Mouse (Mus musculus): ENCODE data around the gene Ccl1. TPM values are rescaled to one million over a fixed set of nuclear protein-coding genes. Genes with fewer than 3 reads are reported as not detected.

Gene Ccl1
- total and polyA plus RNA-seq, 2 experiments from 2014 or later: 1.3 TPM; not detected in 1

GRCm38 (mm10) chr11:82226976-82227375, 78.5 kb downstream of the Ccl1 start:
- H3K9ac ChIP-seq (replicated peaks; ENCODE audit: low read length, poor library complexity, severe bottlenecking): no peak overlapping the region
- WGBS: 50% methylated on average over 9 of the region's 9 CpGs
- no peak for TF ChIP-seq CTCF (IDR thresholded peaks at IDR 0.05)
- no peaks in the 10 kb centered on the region for H3K9me3 ChIP-seq (ENCODE audit: low read length)
- no peak overlapping the region for H3K4me2 ChIP-seq (ENCODE audit: low read depth, low read length, poor library complexity, severe bottlenecking)
- H3K27ac ChIP-seq (ENCODE audit: low read depth, low read length): no peak overlapping the region
- H3K36me3 ChIP-seq (ENCODE audit: insufficient read depth, low read length): no peaks in the 10 kb centered on the region
- no peak for ATAC-seq (ENCODE audit: low FRiP score)
- no peak for DNase-seq (ENCODE audit: low spot score)
- no peaks in the 10 kb centered on the region for H3K4me1 ChIP-seq (ENCODE audit: insufficient read depth, low read length)
- no peak overlapping the region for H3K4me3 ChIP-seq (ENCODE audit: low read depth, low read length)
- no peaks in the 10 kb centered on the region for H3K27me3 ChIP-seq (ENCODE audit: insufficient read depth, low read length)

GRCm38 (mm10) chr11:82225936-82226335, 79.6 kb downstream of the Ccl1 start:
- H3K4me3 ChIP-seq (ENCODE audit: low read depth, low read length): no peak overlapping the region
- H3K9me3 ChIP-seq (ENCODE audit: low read length): no peaks in the 10 kb centered on the region
- no peak overlapping the region for H3K27ac ChIP-seq (ENCODE audit: low read depth, low read length)
- no peaks in the 10 kb centered on the region for H3K4me1 ChIP-seq (ENCODE audit: insufficient read depth, low read length)
- H3K36me3 ChIP-seq (ENCODE audit: insufficient read depth, low read length): no peaks in the 10 kb centered on the region
- DNase-seq (ENCODE audit: low spot score) (no peak), ATAC-seq (ENCODE audit: low FRiP score) (no peak)
- H3K27me3 ChIP-seq (ENCODE audit: insufficient read depth, low read length): no peaks in the 10 kb centered on the region
- no peak for TF ChIP-seq CTCF (IDR thresholded peaks at IDR 0.05)
- no peak overlapping the region for H3K9ac ChIP-seq (replicated peaks; ENCODE audit: low read length, poor library complexity, severe bottlenecking)
- WGBS: 31% methylated on average over 8 of the region's 8 CpGs
- no peak overlapping the region for H3K4me2 ChIP-seq (ENCODE audit: low read depth, low read length, poor library complexity, severe bottlenecking)

- no peak for ATAC-seq (ENCODE audit: low FRiP score)
- WGBS: 45% methylated on average over 2 of the region's 2 CpGs
Measured at GRCm38 (mm10) chr11:82216531-82216930, 89.0 kb downstream of the Ccl1 start.

GRCm38 (mm10) chr11:82214405-82214804, 91.1 kb downstream of the Ccl1 start:
- Histone ChIP-seq H3K4me2 (ENCODE audit: low read depth, low read length, poor library complexity, severe bottlenecking) (no peak overlapping the region), H3K27ac (ENCODE audit: low read depth, low read length) (no peak overlapping the region), H3K36me3 (ENCODE audit: insufficient read depth, low read length) (no peaks in the 10 kb centered on the region), H3K4me3 (ENCODE audit: low read depth, low read length) (no peak overlapping the region), H3K27me3 (ENCODE audit: insufficient read depth, low read length) (no peaks in the 10 kb centered on the region), H3K4me1 (ENCODE audit: insufficient read depth, low read length) (no peaks in the 10 kb centered on the region), H3K9me3 (ENCODE audit: low read length) (no peaks in the 10 kb centered on the region), H3K9ac (replicated peaks; ENCODE audit: low read length, poor library complexity, severe bottlenecking) (no peak overlapping the region)
- ATAC-seq (ENCODE audit: low FRiP score) (no peak), DNase-seq (ENCODE audit: low spot score) (no peak)
- TF ChIP-seq CTCF (IDR thresholded peaks at IDR 0.05): no peak
- 82% methylated on average over 4 of the region's 4 CpGs for WGBS

More at GRCm38 (mm10) chr11:82216531-82216930, 89.0 kb downstream of the Ccl1 start:
- Histone ChIP-seq H3K9ac (replicated peaks; ENCODE audit: low read length, poor library complexity, severe bottlenecking) (no peak overlapping the region), H3K4me1 (ENCODE audit: insufficient read depth, low read length) (no peaks in the 10 kb centered on the region), H3K27me3 (ENCODE audit: insufficient read depth, low read length) (no peaks in the 10 kb centered on the region), H3K27ac (ENCODE audit: low read depth, low read length) (no peak overlapping the region), H3K9me3 (ENCODE audit: low read length) (no peaks in the 10 kb centered on the region), H3K4me3 (ENCODE audit: low read depth, low read length) (no peak overlapping the region), H3K36me3 (ENCODE audit: insufficient read depth, low read length) (no peaks in the 10 kb centered on the region), H3K4me2 (ENCODE audit: low read depth, low read length, poor library complexity, severe bottlenecking) (no peak overlapping the region)
- TF ChIP-seq CTCF (IDR thresholded peaks at IDR 0.05): no peak
- peak; percentile 21 for DNase-seq (ENCODE audit: low spot score)

- WGBS: 93% methylated on average over 2 of the region's 2 CpGs
- no peak overlapping the region for H3K27ac ChIP-seq (ENCODE audit: low read depth, low read length)
- ATAC-seq (ENCODE audit: low FRiP score) (no peak), DNase-seq (ENCODE audit: low spot score) (no peak)
- no peak for TF ChIP-seq CTCF (IDR thresholded peaks at IDR 0.05)
- no peaks in the 10 kb centered on the region for H3K27me3 ChIP-seq (ENCODE audit: insufficient read depth, low read length)
- no peak overlapping the region for H3K4me2 ChIP-seq (ENCODE audit: low read depth, low read length, poor library complexity, severe bottlenecking)
- no peaks in the 10 kb centered on the region for H3K4me1 ChIP-seq (ENCODE audit: insufficient read depth, low read length)
- H3K36me3 ChIP-seq (ENCODE audit: insufficient read depth, low read length): no peaks in the 10 kb centered on the region
- H3K9me3 ChIP-seq (ENCODE audit: low read length): no peaks in the 10 kb centered on the region
- no peak overlapping the region for H3K4me3 ChIP-seq (ENCODE audit: low read depth, low read length)
- H3K9ac ChIP-seq (replicated peaks; ENCODE audit: low read length, poor library complexity, severe bottlenecking): no peak overlapping the region
Measured at GRCm38 (mm10) chr11:82206960-82207488, 98.5 kb downstream of the Ccl1 start.

GRCm38 (mm10) chr11:82205221-82205620, 100.3 kb downstream of the Ccl1 start:
- Histone ChIP-seq H3K36me3 (ENCODE audit: insufficient read depth, low read length) (no peaks in the 10 kb centered on the region), H3K9ac (replicated peaks; ENCODE audit: low read length, poor library complexity, severe bottlenecking) (no peak overlapping the region), H3K4me3 (ENCODE audit: low read depth, low read length) (no peak overlapping the region), H3K27me3 (ENCODE audit: insufficient read depth, low read length) (no peaks in the 10 kb centered on the region), H3K9me3 (ENCODE audit: low read length) (no peaks in the 10 kb centered on the region), H3K27ac (ENCODE audit: low read depth, low read length) (no peak overlapping the region), H3K4me1 (ENCODE audit: insufficient read depth, low read length) (no peaks in the 10 kb centered on the region), H3K4me2 (ENCODE audit: low read depth, low read length, poor library complexity, severe bottlenecking) (no peak overlapping the region)
- no peak for TF ChIP-seq CTCF (IDR thresholded peaks at IDR 0.05)
- 90% methylated on average over 6 of the region's 6 CpGs for WGBS
- no peak for ATAC-seq (ENCODE audit: low FRiP score)
- DNase-seq (ENCODE audit: low spot score): no peak
